Mouse (Mus musculus): ENCODE measurements around the gene Lrp1. TPM values are rescaled to one million over a fixed set of nuclear protein-coding genes. Genes with fewer than 3 reads are reported as not detected.

The Lrp1 gene
- polyA plus RNA-seq, 1 experiment from 2014 or later: 117 TPM

DNA sequence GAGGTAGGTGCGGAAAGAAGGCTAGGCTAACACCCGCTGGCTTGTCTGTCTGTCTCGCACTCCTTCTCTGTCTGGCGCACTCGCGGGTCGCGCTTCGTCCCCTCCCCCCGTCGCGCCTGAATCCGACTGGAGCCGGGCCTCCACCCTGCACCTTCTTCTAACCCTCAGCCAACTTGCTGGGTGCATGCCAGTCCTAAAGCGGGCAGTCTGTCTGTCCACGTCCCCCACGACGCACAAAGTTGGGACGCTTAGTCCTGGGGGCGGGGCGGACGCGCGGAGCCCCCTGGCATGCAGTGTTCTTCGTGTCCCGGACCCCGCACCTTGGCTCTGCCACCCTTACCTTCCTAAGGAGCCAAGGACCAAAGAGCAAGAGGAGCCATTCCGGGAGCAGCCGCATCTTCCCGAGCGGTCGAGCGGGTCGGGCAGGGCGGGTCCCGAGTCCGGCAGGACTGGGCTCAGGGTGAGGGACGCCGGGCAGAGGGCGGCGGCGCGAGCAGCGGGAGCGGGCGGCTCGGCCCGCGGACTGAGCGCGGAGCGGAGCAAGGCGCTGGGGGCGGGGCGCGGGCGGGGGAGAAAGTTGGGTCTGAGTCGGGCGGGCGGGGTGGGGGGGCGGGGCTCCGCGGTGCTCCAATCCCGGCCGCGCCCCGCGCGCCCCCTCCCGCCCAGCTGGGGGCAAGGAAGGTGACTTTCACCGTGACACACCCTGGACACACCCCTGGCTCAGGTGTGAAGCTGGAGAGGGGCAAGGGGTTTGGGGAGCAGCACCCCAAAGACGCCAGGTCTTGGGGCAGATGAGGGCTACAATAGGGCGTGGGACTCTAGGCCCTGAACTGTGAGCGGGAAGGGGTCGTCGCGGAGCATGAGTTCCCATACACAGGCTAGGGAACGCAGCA, 86.7 kb downstream of the Lrp1 start, which contains the start of gene Nxph4:
Gene Nxph4 (minus strand): TSS at position 524 of the 893 bp plus-strand sequence.
- Histone ChIP-seq H3K4me1 (peaks cover 82% of the 10 kb centered on the region), H3K4me3 (peak within 1 kb of the TSS; percentile 51), H3K27ac (peak within 1 kb of the TSS; percentile 51), H3K9me3 (no peaks in the 10 kb centered on the region), H3K36me3 (replicated peaks) (peaks cover 5% of the 10 kb centered on the region; the same call in 1 of the 2 replicates), H3K4me2 (peak within 1 kb of the TSS; percentile 84), H3K27me3 (replicated peaks) (peaks cover 33% of the 10 kb centered on the region), H3K9ac (peak within 1 kb of the TSS; percentile 45)
- ATAC-seq (replicated peaks): no peak
- WGBS: under 1% methylated on average over 67 of the region's 78 CpGs

DNA sequence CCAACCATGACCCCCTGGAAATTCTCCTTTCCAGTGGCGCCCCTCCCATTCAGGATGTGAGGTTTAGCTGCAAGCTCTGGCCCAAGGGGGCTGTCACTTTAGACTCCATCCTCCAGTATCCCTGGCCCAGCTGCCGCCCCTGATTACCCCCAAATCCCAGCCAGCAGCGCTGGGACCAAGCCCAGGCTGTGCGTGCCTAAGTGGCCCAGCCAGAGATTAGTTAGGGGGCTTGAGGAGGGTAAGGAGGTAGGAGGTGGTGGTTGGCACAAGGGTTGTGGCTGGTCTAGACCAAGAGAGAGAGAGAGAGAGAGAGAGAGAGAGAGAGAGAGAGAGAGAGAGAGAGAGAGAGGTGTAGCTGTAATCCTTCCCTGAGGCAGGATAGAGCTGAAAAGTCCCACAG, 89.4 kb downstream of the Lrp1 start:
- peaks cover 52% of the 10 kb centered on the region for H3K27me3 ChIP-seq (replicated peaks)
- 4% methylated on average over 4 of the region's 4 CpGs for WGBS

DNA sequence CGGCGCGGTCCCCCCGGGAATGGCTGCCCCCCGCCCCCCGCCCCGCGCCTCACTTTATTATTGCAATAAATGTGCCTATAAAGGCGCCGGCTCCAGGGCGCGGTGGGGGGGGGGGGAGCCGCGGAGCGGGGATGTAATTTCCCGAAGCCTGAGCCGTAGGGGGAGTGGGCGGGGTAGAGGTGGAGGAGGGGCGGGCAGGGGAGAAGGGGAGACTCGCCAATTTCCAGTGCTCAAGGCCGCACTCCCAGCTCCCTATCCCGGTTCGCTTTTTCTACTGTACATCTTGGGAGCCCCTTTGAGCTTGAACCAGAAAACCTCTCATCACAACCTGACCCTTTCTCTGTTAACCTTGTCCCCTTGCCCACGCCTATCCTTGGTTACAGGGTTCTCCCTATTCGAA, 90.0 kb downstream of the Lrp1 start:
- Histone ChIP-seq H3K27ac (peak overlapping the region; percentile 75), H3K4me1 (peaks cover 94% of the 10 kb centered on the region), H3K9ac (peak overlapping the region; percentile 33; the same call in 1 of the 2 replicates), H3K9me3 (no peaks in the 10 kb centered on the region), H3K4me2 (peak overlapping the region; percentile 84), H3K36me3 (replicated peaks) (no peaks in the 10 kb centered on the region), H3K4me3 (peak overlapping the region; percentile 31), H3K27me3 (replicated peaks) (peaks cover 52% of the 10 kb centered on the region)
- ATAC-seq (replicated peaks): no peak
- 4% methylated on average over 20 of the region's 25 CpGs for WGBS

More for the DNA sequence above, 89.4 kb downstream of the Lrp1 start:
- Histone ChIP-seq H3K27ac (peak overlapping the region; percentile 75), H3K4me2 (peak overlapping the region; percentile 84), H3K9me3 (no peaks in the 10 kb centered on the region), H3K9ac (peak overlapping the region; percentile 33; the same call in 1 of the 2 replicates), H3K4me3 (peak overlapping the region; percentile 51), H3K4me1 (peaks cover 95% of the 10 kb centered on the region), H3K36me3 (replicated peaks) (no peaks in the 10 kb centered on the region)
- 0 out of 2 replicates have a peak, but pooled peaks have one; percentile 6 for ATAC-seq (replicated peaks)

DNA sequence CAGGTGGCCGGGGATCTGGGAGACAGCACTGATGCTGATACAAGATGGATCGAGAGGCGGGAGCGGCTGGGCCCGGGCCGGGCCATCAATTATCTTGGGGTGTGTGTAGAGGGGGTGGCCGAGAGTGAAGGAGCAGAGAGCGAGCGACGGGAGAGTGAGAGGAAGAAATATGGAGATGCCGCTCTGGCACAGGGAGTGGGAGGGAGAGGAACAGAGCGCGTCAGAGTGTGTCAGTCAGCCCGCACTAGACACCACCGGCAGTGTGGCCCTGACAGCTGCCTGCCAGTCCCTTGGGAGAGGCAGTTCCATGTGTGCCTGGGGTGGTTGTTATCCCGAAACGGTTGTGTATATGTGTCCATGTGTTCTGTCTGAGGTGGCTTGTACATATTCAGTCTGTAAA, 93.5 kb downstream of the Lrp1 start:
- peak; percentile 12; the same call in 1 of the 2 replicates for ATAC-seq (replicated peaks)
- Histone ChIP-seq H3K4me3 (peak overlapping the region; percentile 19), H3K9ac (peak overlapping the region; percentile 14; the same call in 1 of the 2 replicates), H3K27ac (peak overlapping the region; percentile 75), H3K4me2 (peak overlapping the region; percentile 84), H3K9me3 (no peaks in the 10 kb centered on the region), H3K36me3 (replicated peaks) (no peaks in the 10 kb centered on the region), H3K4me1 (peaks cover 77% of the 10 kb centered on the region), H3K27me3 (replicated peaks) (peaks cover 32% of the 10 kb centered on the region)
- WGBS: 4% methylated on average over 17 of the region's 17 CpGs

DNA sequence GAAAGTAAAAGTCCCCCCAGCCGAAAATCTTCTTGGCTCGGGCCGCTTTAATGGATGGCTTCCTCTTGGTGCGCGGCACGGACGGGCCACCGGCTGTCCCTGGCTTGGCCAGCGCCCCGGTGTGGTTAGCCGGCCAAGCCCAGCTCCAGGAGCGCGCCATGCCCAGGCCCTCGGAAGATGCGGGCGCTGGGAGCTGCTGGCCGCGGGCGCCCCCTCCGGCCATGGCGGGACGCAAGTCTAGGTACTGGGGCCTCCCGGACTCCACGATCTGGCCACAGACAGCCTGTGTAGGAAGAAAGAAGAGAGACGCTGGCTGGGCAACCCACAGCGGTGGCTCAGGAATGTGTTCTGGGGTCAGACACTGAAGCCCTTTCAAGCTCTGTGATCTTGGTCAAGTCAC, 94.3 kb downstream of the Lrp1 start:
- Histone ChIP-seq H3K27me3 (replicated peaks) (peaks cover 29% of the 10 kb centered on the region), H3K4me2 (peak overlapping the region; percentile 84), H3K9me3 (no peaks in the 10 kb centered on the region), H3K36me3 (replicated peaks) (no peaks in the 10 kb centered on the region), H3K9ac (no peak overlapping the region), H3K27ac (peak overlapping the region; percentile 75), H3K4me3 (peak overlapping the region; percentile 16), H3K4me1 (peaks cover 74% of the 10 kb centered on the region)
- under 1% methylated on average over 26 of the region's 26 CpGs for WGBS
- no peak for ATAC-seq (replicated peaks)

DNA sequence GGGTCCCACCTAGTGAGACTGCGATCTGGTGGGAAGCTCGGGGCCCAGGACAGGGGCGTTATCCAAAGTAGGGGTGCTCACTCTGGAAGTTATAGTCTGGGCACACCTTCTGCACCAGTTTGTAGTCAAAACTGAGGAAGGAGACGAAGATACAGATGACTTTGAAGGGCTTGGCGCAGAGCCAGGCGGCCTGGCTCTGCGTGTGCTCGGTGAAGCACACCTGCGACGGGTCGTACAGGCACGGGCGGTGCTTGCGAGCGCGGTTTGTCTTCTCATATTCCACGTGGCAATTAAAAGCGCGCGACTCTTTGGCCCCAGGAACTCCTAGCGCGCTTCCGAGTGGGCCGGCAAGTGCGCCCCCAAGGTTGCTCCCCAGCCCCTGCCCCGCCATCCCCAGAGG, 94.9 kb downstream of the Lrp1 start:
- Histone ChIP-seq H3K4me3 (peak overlapping the region; percentile 16; the same call in 1 of the 2 replicates), H3K9me3 (no peaks in the 10 kb centered on the region), H3K27ac (peak overlapping the region; percentile 75; the same call in 1 of the 2 replicates), H3K4me2 (peak overlapping the region; percentile 84), H3K9ac (no peak overlapping the region), H3K27me3 (replicated peaks) (peaks cover 29% of the 10 kb centered on the region), H3K36me3 (replicated peaks) (no peaks in the 10 kb centered on the region), H3K4me1 (peaks cover 75% of the 10 kb centered on the region)
- ATAC-seq (replicated peaks): no peak
- WGBS: 6% methylated on average over 26 of the region's 26 CpGs

DNA sequence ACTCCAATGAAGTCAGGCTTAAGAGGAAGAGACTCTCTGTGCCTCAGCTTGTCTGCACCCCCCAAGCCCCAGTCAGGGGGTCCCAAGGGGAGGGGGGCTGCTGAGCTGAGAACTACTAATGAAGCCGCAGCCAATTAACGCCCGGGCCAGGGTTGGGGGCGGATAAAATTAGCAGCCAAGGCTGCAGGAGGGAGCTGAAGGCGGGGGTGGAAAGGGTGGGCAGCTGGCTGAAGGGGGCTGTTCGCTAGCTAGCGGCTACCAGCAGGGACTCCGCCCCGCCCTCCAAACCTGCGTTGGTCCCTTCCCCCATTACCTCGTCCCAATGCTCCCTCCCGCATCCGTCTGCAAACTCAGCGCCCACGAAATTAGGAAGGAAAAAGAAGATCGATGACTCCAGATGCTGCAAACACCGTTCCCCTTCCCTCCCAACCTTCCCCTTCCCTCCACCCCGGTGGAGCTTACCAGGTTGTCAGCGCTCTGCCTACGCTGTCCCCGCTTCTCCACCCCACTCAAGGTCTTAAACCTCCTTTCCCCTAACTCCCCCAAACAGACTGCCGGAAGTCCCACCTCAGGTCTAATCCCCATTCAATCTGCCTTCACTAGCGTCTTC, 96.2 kb downstream of the Lrp1 start:
- Histone ChIP-seq H3K4me2 (peak overlapping the region; percentile 16; the same call in 1 of the 2 replicates), H3K4me3 (no peak overlapping the region), H3K27ac (peak overlapping the region; percentile 1), H3K4me1 (peaks cover 71% of the 10 kb centered on the region), H3K36me3 (replicated peaks) (no peaks in the 10 kb centered on the region), H3K27me3 (replicated peaks) (peaks cover 24% of the 10 kb centered on the region), H3K9ac (no peak overlapping the region; the same call in 1 of the 2 replicates), H3K9me3 (no peaks in the 10 kb centered on the region)
- 3% methylated on average over 23 of the region's 23 CpGs for WGBS
- no peak for ATAC-seq (replicated peaks)

DNA sequence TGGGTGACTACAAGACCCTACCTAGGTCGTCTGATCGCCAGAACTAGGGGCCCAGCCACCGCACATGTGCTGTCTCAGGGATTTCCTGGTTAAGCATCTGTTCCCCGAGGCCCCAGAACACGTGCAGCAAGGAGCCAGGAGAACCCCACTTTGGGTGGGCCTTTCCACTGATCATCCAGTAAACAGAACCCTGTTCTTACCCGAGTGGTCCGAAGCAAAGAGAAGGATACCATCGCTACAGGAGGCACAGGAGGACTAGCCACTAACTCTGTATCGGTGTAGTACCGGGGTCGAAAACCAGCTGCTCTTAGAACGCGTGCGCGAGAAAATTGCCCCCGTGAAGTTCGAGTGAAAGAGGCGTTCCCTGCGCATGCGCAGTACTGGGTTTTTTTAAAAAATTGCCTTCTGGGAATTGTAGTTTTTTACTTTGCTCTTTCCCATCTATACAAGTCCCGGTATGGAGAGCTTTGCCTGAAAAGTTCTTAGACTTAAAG, 98.8 kb downstream of the Lrp1 start, which contains the start of gene Shmt2:
Gene Shmt2 (minus strand): TSS at position 357 of the 494 bp plus-strand sequence.
- H3K4me2 ChIP-seq: peak within 1 kb of the TSS; percentile 90
- H3K4me3 ChIP-seq: peak within 1 kb of the TSS; percentile 56
- H3K27ac ChIP-seq: no peak within 1 kb of the TSS
- peaks cover 47% of the 10 kb centered on the region for H3K4me1 ChIP-seq
- no peaks in the 10 kb centered on the region for H3K36me3 ChIP-seq (replicated peaks)
- ATAC-seq (replicated peaks): peak; percentile 62
- H3K9me3 ChIP-seq: no peaks in the 10 kb centered on the region
- peaks cover 5% of the 10 kb centered on the region; the same call in 1 of the 2 replicates for H3K27me3 ChIP-seq (replicated peaks)
- H3K9ac ChIP-seq: peak within 1 kb of the TSS; percentile 46
- WGBS: under 1% methylated on average over 21 of the region's 21 CpGs

DNA sequence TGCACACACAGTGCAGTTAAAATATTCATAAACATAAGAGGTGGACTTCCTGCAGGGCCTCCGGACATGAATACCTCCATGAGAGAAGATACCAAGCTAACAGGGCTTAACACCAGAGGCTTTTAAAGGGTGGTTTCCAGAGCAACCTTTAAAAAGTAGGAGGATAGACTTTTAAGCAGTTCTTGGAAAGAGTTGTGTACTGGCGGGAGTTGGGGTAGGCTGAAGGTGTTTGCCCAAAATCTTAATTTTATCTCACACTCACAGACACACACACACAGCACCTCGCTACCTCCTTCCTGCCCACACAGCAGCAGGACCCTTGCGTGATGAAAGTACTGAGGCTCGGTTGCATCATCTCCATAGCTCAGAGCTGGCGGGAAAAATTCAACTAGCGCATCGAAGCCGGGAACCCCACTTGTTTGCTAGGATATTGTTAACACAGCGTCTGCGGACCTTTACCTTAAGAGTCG, 99.3 kb downstream of the Lrp1 start:
- 10% methylated on average over 12 of the region's 12 CpGs for WGBS
- H3K27ac ChIP-seq: no peak overlapping the region
- peak overlapping the region; percentile 46 for H3K9ac ChIP-seq
- peak overlapping the region; percentile 90 for H3K4me2 ChIP-seq
- no peaks in the 10 kb centered on the region for H3K36me3 ChIP-seq (replicated peaks)
- peaks cover 6% of the 10 kb centered on the region; the same call in 1 of the 2 replicates for H3K27me3 ChIP-seq (replicated peaks)
- no peaks in the 10 kb centered on the region for H3K9me3 ChIP-seq
- ATAC-seq (replicated peaks): peak; percentile 16
- H3K4me1 ChIP-seq: peaks cover 49% of the 10 kb centered on the region
- peak overlapping the region; percentile 56 for H3K4me3 ChIP-seq

DNA sequence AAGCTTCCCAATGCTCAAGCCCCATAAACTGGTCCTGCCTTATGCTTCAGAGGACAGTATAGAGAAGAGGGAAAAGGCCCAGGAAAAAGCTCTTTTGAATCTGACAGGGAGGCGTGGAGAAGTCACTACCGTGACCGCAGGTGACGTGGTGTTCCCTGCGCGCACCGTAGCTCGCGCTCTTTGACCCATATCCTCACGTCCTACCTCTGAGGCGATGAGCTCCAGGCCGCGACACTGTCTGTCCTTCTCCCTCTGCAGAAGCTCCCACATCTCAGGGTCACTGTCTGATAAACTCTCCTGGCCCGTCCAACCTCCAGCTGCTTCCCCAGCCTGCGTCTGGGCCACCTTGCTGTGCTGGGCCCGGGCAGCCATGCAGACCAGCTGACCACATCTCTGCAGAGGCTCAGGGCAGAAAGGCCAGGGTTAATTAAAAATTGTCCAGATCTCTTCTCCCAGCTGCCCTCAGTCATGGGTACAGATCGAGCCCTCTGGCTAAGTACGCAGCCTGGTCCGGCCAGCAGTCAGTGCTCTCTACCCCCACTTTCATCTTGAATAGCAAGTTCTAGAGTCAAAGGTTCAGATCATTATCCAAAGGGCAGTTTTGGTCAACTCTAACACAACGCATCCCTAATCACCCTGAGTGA, 100.1 kb downstream of the Lrp1 start:
- no peak overlapping the region for H3K27ac ChIP-seq
- no peak overlapping the region for H3K4me3 ChIP-seq
- H3K4me2 ChIP-seq: peak overlapping the region; percentile 90
- H3K9ac ChIP-seq: no peak overlapping the region
- H3K27me3 ChIP-seq (replicated peaks): peaks cover 8% of the 10 kb centered on the region; the same call in 1 of the 2 replicates
- peaks cover 49% of the 10 kb centered on the region for H3K4me1 ChIP-seq
- H3K36me3 ChIP-seq (replicated peaks): no peaks in the 10 kb centered on the region
- no peak for ATAC-seq (replicated peaks)
- no peaks in the 10 kb centered on the region for H3K9me3 ChIP-seq
- 83% methylated on average over 20 of the region's 20 CpGs for WGBS

DNA sequence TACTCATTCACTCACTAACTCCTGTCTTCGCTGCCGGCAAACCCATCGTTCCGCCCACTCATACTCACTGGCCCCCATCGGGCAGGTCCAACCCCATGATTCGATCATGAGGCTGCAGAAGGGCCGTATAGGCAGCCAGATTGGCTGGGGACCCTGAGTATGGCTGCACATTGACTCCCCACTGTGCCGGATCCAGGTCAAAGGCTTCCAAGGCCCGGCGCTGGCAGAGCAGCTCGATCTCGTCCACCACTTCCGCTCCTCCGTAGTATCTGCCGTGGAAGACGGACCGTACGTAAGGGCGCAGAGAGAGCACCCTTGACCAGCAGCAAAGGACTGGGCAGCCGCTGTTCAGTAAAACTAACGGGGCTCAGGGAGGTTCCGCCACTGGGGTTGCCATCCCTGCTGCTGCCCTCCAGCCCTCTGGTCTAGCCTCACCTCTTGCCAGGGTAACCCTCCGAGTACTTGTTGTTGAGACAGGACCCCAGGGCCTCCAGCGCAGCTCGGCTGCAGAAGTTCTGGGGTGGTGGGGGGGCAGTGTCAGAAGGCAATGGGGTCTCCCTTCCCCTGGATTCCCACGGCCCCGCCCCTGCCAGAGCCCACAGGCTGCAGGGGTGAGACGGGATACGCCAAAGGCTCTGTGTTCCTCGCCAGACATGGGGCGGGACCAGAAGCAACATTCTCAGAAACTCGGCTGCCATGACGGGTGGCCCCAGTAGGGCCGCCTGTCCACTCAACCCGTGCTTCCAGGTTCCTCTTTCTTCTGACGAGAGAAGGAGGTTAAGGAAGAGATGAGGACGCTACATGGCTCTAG, 100.8 kb downstream of the Lrp1 start:
- Histone ChIP-seq H3K4me3 (no peak overlapping the region), H3K27me3 (replicated peaks) (peaks cover 12% of the 10 kb centered on the region; the same call in 1 of the 2 replicates), H3K36me3 (replicated peaks) (no peaks in the 10 kb centered on the region), H3K4me1 (peaks cover 49% of the 10 kb centered on the region), H3K9ac (no peak overlapping the region), H3K9me3 (no peaks in the 10 kb centered on the region), H3K4me2 (no peak overlapping the region), H3K27ac (no peak overlapping the region)
- 94% methylated on average over 37 of the region's 37 CpGs for WGBS
- no peak for ATAC-seq (replicated peaks)
